Mouse (Mus musculus): ENCODE data around the gene Sdr42e1. TPM values are rescaled to one million over a fixed set of nuclear protein-coding genes. Genes with fewer than 3 reads are reported as not detected.

Gene Sdr42e1
- total RNA-seq, 1 experiment = 1.7 TPM

- H3K4me1 ChIP-seq (ENCODE audit: control insufficient read depth in 2 of 2, insufficient read depth in 2 of 2, low read length in 2 of 2, poor library complexity in 1 of 2) = peaks cover 2% of the 10 kb centered on the region in 2 experiments; a peak in 2 of 4 replicates
- H3K36me3 ChIP-seq (ENCODE audit: control insufficient read depth, insufficient read depth, low read length, poor library complexity, severe bottlenecking) = peaks cover 24% of the 10 kb centered on the region
- in situ Hi-C loops (cut with MboI; ENCODE audit: low sequenced_read_pairs in 2 of 2, unreplicated experiment in 2 of 2) = no loop called here
- no peaks in the 10 kb centered on the region for H3K9me3 ChIP-seq (ENCODE audit: control insufficient read depth, insufficient read depth, low read depth, low read length)
- no peak overlapping the region for H3K27ac ChIP-seq (ENCODE audit: insufficient read depth, low read depth, low read length, poor library complexity, severe bottlenecking)
- H3K9ac ChIP-seq (ENCODE audit: insufficient read depth, low read depth, low read length, poor library complexity, severe bottlenecking) = no peak overlapping the region; the same call in 1 of the 2 replicates
- no peak for TF ChIP-seq ZC3H11A (IDR thresholded peaks at IDR 0.05; ENCODE audit: borderline replicate concordance, low read depth, low read length)
- TF ChIP-seq ZNF384 (IDR thresholded peaks at IDR 0.05; ENCODE audit: low read depth, low read length) = no peak
- TF ChIP-seq CHD2 (IDR thresholded peaks at IDR 0.05; ENCODE audit: low read depth, low read length) = no peak
- no peak for TF ChIP-seq HCFC1 (IDR thresholded peaks at IDR 0.05; ENCODE audit: borderline replicate concordance, insufficient read depth, low read length)
- TF ChIP-seq MAFK (IDR thresholded peaks at IDR 0.05; ENCODE audit: insufficient read depth, low read depth, low read length) = no peak
- no peak for DNase-seq (ENCODE audit: low read depth, low spot score)
- H3K4me3 ChIP-seq (ENCODE audit: insufficient read depth in 1 of 2, low read depth in 1 of 2, low read length in 2 of 2, poor library complexity in 1 of 2, severe bottlenecking in 1 of 2) = no peak overlapping the region
These were observed 60.6 kb downstream of the Sdr42e1 start for GRCm38 (mm10) chr8:117612861-117613260.

Other genes with a start within 250 kb of the Sdr42e1 start
- 32.4 and 35.5 TPM in 2 replicates for gene Plcg2, start 175.4 kb downstream of the Sdr42e1 start, total RNA-seq (2012; rRNA removed)
- 0.31 TPM in 1 of 2 replicates, not detected in the other for gene Hsd17b2, start 28.2 kb upstream of the Sdr42e1 start, total RNA-seq (2012; rRNA removed)
- 34.9 and 51.9 TPM in 2 replicates for gene Mphosph6, start 128.3 kb upstream of the Sdr42e1 start, total RNA-seq (2012; rRNA removed)